Mouse (Mus musculus): ENCODE data around the gene Znrf2. TPM values are rescaled to one million over a fixed set of nuclear protein-coding genes. Genes with fewer than 3 reads are reported as not detected.

Gene Znrf2
- polyA plus RNA-seq, 1 experiment from 2014 or later, result 5.3 TPM

DNA sequence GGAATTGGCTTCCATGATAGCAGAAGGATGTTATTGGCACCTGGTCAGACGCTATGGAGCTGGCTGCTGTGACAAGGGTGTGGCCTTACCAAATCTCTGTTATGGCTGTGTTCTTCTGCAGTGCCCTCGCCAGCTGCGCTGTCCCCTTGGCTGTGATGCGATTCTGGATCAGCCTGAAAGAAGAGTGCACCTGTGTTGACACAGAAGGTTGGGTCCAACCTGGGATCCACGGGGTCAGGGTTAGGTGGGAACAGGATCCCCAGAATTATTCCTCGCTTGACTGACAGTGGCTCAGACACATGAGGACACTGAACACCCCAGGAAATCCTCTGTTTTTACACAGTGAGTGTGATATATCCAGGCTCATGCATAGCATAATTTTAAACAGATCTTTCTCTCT is 111.2 kb downstream of the Znrf2 start:
- no peak overlapping the region for H3K27ac ChIP-seq (ENCODE audit: low read depth, low read length)
- no peak overlapping the region for H3K9ac ChIP-seq (ENCODE audit: low read depth, low read length)
- H3K36me3 ChIP-seq (ENCODE audit: control insufficient read depth, insufficient read depth, low read length), result no peaks in the 10 kb centered on the region
- H3K9me3 ChIP-seq (ENCODE audit: control insufficient read depth, low read length), result no peaks in the 10 kb centered on the region
- H3K4me1 ChIP-seq (ENCODE audit: control insufficient read depth, insufficient read depth, low read depth, low read length), result no peaks in the 10 kb centered on the region
- H3K4me3 ChIP-seq (ENCODE audit: low read length), result no peak overlapping the region
- H3K4me2 ChIP-seq (ENCODE audit: low read length), result no peak overlapping the region
- ATAC-seq, result no peak
- WGBS, result 89% methylated on average over 6 of the region's 6 CpGs
- H3K27me3 ChIP-seq (replicated peaks; ENCODE audit: control insufficient read depth, insufficient read depth, low read length), result no peaks in the 10 kb centered on the region

DNA sequence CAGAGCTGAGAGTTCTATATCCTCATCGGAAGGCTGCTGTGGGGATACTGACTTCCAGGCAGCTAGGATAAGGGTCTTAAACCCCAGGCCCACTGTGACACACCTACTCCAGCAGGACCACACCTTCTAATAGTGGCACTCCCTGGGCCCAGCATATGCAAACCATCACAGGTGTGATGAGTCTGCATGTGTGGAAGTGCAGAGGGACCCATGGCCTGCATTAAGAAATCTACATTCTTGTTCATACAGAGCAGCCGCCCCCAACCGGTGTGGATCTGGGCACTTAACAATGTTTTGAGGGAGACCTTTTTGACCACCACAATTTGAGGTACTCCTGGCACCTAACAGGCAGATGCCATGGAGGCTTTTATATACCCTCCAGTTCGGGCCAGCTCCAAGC is 114.9 kb downstream of the Znrf2 start:
- H3K9me3 ChIP-seq (ENCODE audit: control insufficient read depth, low read length), result no peaks in the 10 kb centered on the region
- H3K4me1 ChIP-seq (ENCODE audit: control insufficient read depth, insufficient read depth, low read depth, low read length), result no peaks in the 10 kb centered on the region
- no peak overlapping the region for H3K4me2 ChIP-seq (ENCODE audit: low read length)
- H3K27ac ChIP-seq (ENCODE audit: low read depth, low read length), result no peak overlapping the region
- H3K9ac ChIP-seq (ENCODE audit: low read depth, low read length), result no peak overlapping the region
- ATAC-seq, result no peak
- H3K27me3 ChIP-seq (replicated peaks; ENCODE audit: control insufficient read depth, insufficient read depth, low read length), result no peaks in the 10 kb centered on the region
- WGBS, result 95% methylated on average over 4 of the region's 4 CpGs
- H3K4me3 ChIP-seq (ENCODE audit: low read length), result no peak overlapping the region
- no peaks in the 10 kb centered on the region for H3K36me3 ChIP-seq (ENCODE audit: control insufficient read depth, insufficient read depth, low read length)

DNA sequence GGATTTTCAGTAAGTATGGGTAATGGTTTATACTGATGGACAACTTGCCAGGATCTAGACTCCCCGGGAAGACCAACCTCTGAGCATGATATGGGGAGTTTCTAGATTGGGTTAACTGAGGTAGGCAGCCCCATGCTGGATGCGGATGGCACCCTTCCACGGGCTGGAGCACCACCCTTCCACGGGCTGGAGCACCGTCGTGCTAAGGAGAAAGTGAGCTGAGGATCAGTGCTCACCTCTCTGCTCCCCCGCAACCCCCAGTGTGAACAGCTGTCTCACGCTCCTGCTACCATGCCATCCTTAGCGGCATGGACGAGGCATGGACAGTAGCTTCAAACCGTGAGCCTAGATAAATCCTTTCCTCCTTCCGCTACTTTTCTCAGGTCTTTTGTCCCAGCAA is 115.8 kb downstream of the Znrf2 start:
- H3K27me3 ChIP-seq (replicated peaks; ENCODE audit: control insufficient read depth, insufficient read depth, low read length), result no peaks in the 10 kb centered on the region
- H3K36me3 ChIP-seq (ENCODE audit: control insufficient read depth, insufficient read depth, low read length), result no peaks in the 10 kb centered on the region
- no peak overlapping the region for H3K4me3 ChIP-seq (ENCODE audit: low read length)
- H3K4me2 ChIP-seq (ENCODE audit: low read length), result no peak overlapping the region
- ATAC-seq, result no peak
- WGBS, result 90% methylated on average over 12 of the region's 12 CpGs
- no peak overlapping the region for H3K27ac ChIP-seq (ENCODE audit: low read depth, low read length)
- H3K9ac ChIP-seq (ENCODE audit: low read depth, low read length), result no peak overlapping the region
- no peaks in the 10 kb centered on the region for H3K4me1 ChIP-seq (ENCODE audit: control insufficient read depth, insufficient read depth, low read depth, low read length)
- no peaks in the 10 kb centered on the region for H3K9me3 ChIP-seq (ENCODE audit: control insufficient read depth, low read length)

DNA sequence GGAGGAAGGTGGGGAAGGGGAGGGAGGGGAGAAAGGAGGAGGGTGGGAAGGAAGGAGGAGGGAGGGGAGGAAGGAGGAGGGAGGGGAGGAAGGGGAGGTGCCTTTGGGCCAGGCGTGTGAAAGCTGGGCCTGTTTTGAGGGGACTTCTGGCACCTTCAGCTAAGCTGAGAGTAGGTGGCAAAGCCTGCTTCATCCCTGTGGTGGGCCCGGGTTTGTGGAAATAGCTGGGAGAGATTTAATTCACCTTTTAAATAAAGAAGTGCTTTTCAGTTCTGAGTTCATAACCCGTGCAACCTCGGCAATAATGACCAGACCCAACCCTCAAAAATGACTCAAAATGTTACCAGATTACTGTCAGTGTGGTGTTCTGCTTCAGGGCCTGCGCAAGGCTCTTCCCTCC is 116.5 kb downstream of the Znrf2 start:
- H3K27me3 ChIP-seq (replicated peaks; ENCODE audit: control insufficient read depth, insufficient read depth, low read length), result no peaks in the 10 kb centered on the region
- H3K9ac ChIP-seq (ENCODE audit: low read depth, low read length), result no peak overlapping the region
- H3K36me3 ChIP-seq (ENCODE audit: control insufficient read depth, insufficient read depth, low read length), result no peaks in the 10 kb centered on the region
- H3K4me2 ChIP-seq (ENCODE audit: low read length), result no peak overlapping the region
- ATAC-seq, result no peak
- no peaks in the 10 kb centered on the region for H3K9me3 ChIP-seq (ENCODE audit: control insufficient read depth, low read length)
- WGBS, result 78% methylated on average over 5 of the region's 5 CpGs
- no peak overlapping the region for H3K4me3 ChIP-seq (ENCODE audit: low read length)
- no peaks in the 10 kb centered on the region for H3K4me1 ChIP-seq (ENCODE audit: control insufficient read depth, insufficient read depth, low read depth, low read length)
- no peak overlapping the region for H3K27ac ChIP-seq (ENCODE audit: low read depth, low read length)

DNA sequence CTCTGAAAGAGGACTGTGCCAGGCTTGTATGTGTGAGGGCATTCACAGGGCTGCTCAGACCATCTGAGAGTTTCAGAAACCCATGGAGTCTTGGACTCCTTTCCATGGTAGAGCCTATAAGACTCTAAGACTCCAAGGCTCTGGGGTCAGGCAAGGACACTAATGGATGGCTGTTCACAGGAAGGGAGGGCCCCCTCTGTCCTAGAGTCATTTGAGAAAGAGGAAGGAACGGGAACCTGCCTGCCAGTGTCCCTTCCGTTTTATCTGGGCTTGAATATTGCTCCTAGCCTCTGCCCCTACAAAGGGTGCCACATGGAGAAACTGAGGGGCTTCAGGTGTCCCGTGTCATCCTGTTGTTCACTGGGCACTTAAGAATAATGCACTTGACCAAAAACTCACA is 117.2 kb downstream of the Znrf2 start:
- 66% methylated on average over 3 of the region's 3 CpGs for WGBS
- no peak for ATAC-seq
- H3K4me3 ChIP-seq (ENCODE audit: low read length), result no peak overlapping the region
- H3K27ac ChIP-seq (ENCODE audit: low read depth, low read length), result no peak overlapping the region
- no peaks in the 10 kb centered on the region for H3K36me3 ChIP-seq (ENCODE audit: control insufficient read depth, insufficient read depth, low read length)
- H3K4me2 ChIP-seq (ENCODE audit: low read length), result no peak overlapping the region
- H3K27me3 ChIP-seq (replicated peaks; ENCODE audit: control insufficient read depth, insufficient read depth, low read length), result no peaks in the 10 kb centered on the region
- H3K9ac ChIP-seq (ENCODE audit: low read depth, low read length), result no peak overlapping the region
- H3K9me3 ChIP-seq (ENCODE audit: control insufficient read depth, low read length), result no peaks in the 10 kb centered on the region
- H3K4me1 ChIP-seq (ENCODE audit: control insufficient read depth, insufficient read depth, low read depth, low read length), result no peaks in the 10 kb centered on the region

DNA sequence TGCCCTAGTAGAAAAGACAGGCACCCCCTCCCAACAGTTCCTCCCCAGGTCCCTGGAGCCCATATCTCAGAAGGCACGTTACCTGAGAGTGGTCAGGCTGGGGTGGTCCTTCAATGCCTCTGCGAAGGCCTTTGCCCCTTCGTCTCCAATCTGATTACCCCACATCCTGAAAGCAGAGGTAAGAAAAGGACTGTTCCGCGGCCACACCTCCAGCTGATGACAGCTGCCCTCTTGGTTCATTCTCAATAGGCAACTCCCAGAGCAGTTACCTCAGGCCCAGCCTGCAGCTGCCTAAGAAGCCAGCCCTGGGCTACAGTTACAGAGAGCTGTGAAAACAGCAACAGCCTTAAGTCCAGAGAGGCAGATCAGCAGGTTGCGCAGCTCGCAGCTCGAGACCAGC is 117.6 kb downstream of the Znrf2 start:
- H3K9me3 ChIP-seq (ENCODE audit: control insufficient read depth, low read length), result no peaks in the 10 kb centered on the region
- no peak overlapping the region for H3K4me3 ChIP-seq (ENCODE audit: low read length)
- H3K9ac ChIP-seq (ENCODE audit: low read depth, low read length), result no peak overlapping the region
- WGBS, result 90% methylated on average over 8 of the region's 8 CpGs
- H3K27me3 ChIP-seq (replicated peaks; ENCODE audit: control insufficient read depth, insufficient read depth, low read length), result no peaks in the 10 kb centered on the region
- H3K36me3 ChIP-seq (ENCODE audit: control insufficient read depth, insufficient read depth, low read length), result no peaks in the 10 kb centered on the region
- no peak overlapping the region for H3K4me2 ChIP-seq (ENCODE audit: low read length)
- no peaks in the 10 kb centered on the region for H3K4me1 ChIP-seq (ENCODE audit: control insufficient read depth, insufficient read depth, low read depth, low read length)
- no peak for ATAC-seq
- no peak overlapping the region for H3K27ac ChIP-seq (ENCODE audit: low read depth, low read length)

DNA sequence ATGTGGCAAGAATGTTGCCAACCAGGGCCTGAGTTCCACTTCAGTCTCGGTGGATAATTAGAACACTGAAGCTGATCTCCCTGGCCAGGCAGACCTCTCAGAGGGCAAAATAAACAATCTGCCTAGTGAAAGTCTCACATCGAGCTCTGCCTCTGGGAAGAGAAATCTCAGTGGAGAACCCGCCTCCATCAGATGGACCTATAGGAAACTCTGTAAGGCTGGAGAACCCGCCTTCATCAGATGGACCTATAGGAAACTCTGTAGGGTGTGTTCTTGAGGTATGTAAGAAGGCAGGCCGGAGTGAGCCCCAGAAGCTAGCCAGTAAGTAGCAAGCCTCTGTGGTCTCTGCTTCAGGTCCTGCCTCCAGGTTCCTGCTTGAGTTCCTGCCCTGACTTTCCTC is 118.2 kb downstream of the Znrf2 start:
- Histone ChIP-seq H3K9ac (ENCODE audit: low read depth, low read length) (no peak overlapping the region), H3K4me1 (ENCODE audit: control insufficient read depth, insufficient read depth, low read depth, low read length) (no peaks in the 10 kb centered on the region), H3K27me3 (replicated peaks; ENCODE audit: control insufficient read depth, insufficient read depth, low read length) (no peaks in the 10 kb centered on the region), H3K4me3 (ENCODE audit: low read length) (no peak overlapping the region), H3K9me3 (ENCODE audit: control insufficient read depth, low read length) (no peaks in the 10 kb centered on the region), H3K4me2 (ENCODE audit: low read length) (no peak overlapping the region), H3K36me3 (ENCODE audit: control insufficient read depth, insufficient read depth, low read length) (no peaks in the 10 kb centered on the region), H3K27ac (ENCODE audit: low read depth, low read length) (no peak overlapping the region)
- ATAC-seq, result no peak
- WGBS, result 89% methylated on average over 5 of the region's 5 CpGs

DNA sequence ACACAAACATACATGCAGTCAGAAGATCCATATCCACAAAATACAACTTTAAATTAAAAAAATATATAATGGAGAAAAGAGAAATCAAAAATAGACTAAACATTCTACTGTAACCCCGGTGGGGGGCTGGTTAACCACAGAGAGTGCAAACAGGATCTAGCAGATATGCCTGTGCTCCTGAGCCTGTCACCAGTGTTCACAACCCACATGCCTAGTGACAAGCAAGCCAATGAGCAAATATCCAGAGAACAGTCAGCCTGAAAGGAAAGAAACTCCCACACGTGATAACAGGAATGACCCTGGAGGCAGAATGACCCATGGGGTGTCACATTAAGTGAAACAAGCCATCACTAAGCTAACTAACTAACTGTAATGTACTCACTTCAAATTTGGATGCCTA is 119.8 kb downstream of the Znrf2 start:
- no peaks in the 10 kb centered on the region for H3K27me3 ChIP-seq (replicated peaks; ENCODE audit: control insufficient read depth, insufficient read depth, low read length)
- no peaks in the 10 kb centered on the region for H3K9me3 ChIP-seq (ENCODE audit: control insufficient read depth, low read length)
- H3K4me2 ChIP-seq (ENCODE audit: low read length), result no peak overlapping the region
- no peaks in the 10 kb centered on the region for H3K36me3 ChIP-seq (ENCODE audit: control insufficient read depth, insufficient read depth, low read length)
- no peak overlapping the region for H3K27ac ChIP-seq (ENCODE audit: low read depth, low read length)
- ATAC-seq, result no peak
- WGBS, result 67% methylated on average over 2 of the region's 2 CpGs
- no peak overlapping the region for H3K9ac ChIP-seq (ENCODE audit: low read depth, low read length)
- no peaks in the 10 kb centered on the region for H3K4me1 ChIP-seq (ENCODE audit: control insufficient read depth, insufficient read depth, low read depth, low read length)
- no peak overlapping the region for H3K4me3 ChIP-seq (ENCODE audit: low read length)

DNA sequence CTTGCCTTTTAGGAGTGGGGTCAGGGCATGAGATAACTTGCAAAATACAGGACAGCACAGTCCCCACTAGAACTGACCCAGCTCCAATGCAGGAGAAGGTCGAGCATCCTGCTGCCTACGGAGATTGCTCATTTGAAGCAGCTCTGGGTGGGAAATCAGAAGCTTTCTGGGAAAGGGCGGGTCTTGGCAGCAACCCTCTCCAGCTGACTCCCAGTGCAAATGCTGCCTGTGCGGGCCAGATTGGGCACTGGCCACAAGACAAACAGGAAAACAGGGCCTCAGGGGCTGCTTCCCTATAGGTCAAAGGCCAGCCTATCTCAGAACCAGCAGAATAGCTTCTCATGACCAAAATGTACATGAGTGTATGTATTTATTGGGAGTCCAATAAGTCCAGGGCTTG is 122.9 kb downstream of the Znrf2 start:
- no peaks in the 10 kb centered on the region for H3K9me3 ChIP-seq (ENCODE audit: control insufficient read depth, low read length)
- H3K27ac ChIP-seq (ENCODE audit: low read depth, low read length), result no peak overlapping the region
- H3K4me2 ChIP-seq (ENCODE audit: low read length), result no peak overlapping the region
- WGBS, result 73% methylated on average over 4 of the region's 4 CpGs
- H3K27me3 ChIP-seq (replicated peaks; ENCODE audit: control insufficient read depth, insufficient read depth, low read length), result 0 out of 2 replicates have a peak, but pooled peaks cover 1% of the 10 kb centered on the region
- no peak overlapping the region for H3K9ac ChIP-seq (ENCODE audit: low read depth, low read length)
- H3K4me1 ChIP-seq (ENCODE audit: control insufficient read depth, insufficient read depth, low read depth, low read length), result no peaks in the 10 kb centered on the region
- no peak for ATAC-seq
- H3K4me3 ChIP-seq (ENCODE audit: low read length), result no peak overlapping the region
- no peaks in the 10 kb centered on the region for H3K36me3 ChIP-seq (ENCODE audit: control insufficient read depth, insufficient read depth, low read length)

DNA sequence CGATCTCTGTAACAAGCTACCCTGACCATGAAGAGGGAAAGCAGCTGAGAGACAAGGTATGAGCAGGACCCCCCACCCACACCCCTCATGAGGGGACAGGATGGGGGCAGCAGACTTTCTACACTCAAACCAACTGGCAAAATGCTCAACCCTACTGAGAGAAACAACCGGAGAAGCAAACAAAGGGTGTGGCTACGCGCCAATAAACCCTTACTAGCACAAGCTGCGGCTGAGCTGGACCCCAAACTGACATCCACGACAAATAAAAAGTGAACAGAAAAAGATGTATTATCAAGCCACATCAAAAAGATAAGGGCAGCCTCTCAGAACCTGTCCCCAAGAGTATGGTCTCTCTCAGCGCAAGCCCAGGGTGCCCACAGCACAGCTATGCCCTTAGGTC is 123.4 kb downstream of the Znrf2 start:
- no peaks in the 10 kb centered on the region for H3K4me1 ChIP-seq (ENCODE audit: control insufficient read depth, insufficient read depth, low read depth, low read length)
- H3K4me2 ChIP-seq (ENCODE audit: low read length), result no peak overlapping the region
- H3K36me3 ChIP-seq (ENCODE audit: control insufficient read depth, insufficient read depth, low read length), result no peaks in the 10 kb centered on the region
- H3K27ac ChIP-seq (ENCODE audit: low read depth, low read length), result no peak overlapping the region
- H3K27me3 ChIP-seq (replicated peaks; ENCODE audit: control insufficient read depth, insufficient read depth, low read length), result 0 out of 2 replicates have a peak, but pooled peaks cover 2% of the 10 kb centered on the region
- no peak for ATAC-seq
- WGBS, result 73% methylated on average over 7 of the region's 7 CpGs
- H3K9ac ChIP-seq (ENCODE audit: low read depth, low read length), result no peak overlapping the region
- no peak overlapping the region for H3K4me3 ChIP-seq (ENCODE audit: low read length)
- H3K9me3 ChIP-seq (ENCODE audit: control insufficient read depth, low read length), result no peaks in the 10 kb centered on the region

All from hindbrain, embryonic 16.5 days (tissue).